Mouse (Mus musculus) gonadal fat pad, adult 2 months (tissue): ENCODE results near the gene Zfp13. TPM values are rescaled to one million over a fixed set of nuclear protein-coding genes. Genes with fewer than 3 reads are reported as not detected.

Source experiments
- DNase-seq: peaks from one replicate; pipeline ENCODE4 v3.0.0-alpha.2; 2012; ENCODE audit warnings: low read depth
- polyA plus RNA-seq: library from polyadenylated mRNA; depleted of rRNA; stranded (reverse); fragments of >200 nt; gene quantifications from 2 replicates; pipeline ENCODE4 v1.2.3, GENCODE M21; 2012

Zfp13 gene
- polyA plus RNA-seq, 1 experiment: 27.0 TPM

- DNase-seq: peak; percentile 77
These were observed 6.9 kb downstream of the Zfp13 start for GRCm38 (mm10) chr17:23592208-23592925.

GRCm38 (mm10) chr17:23587253-23587652 lies 12.0 kb downstream of the Zfp13 start:
- DNase-seq: no peak

- no peak for DNase-seq
These were observed 13.4 kb downstream of the Zfp13 start for GRCm38 (mm10) chr17:23585721-23586491.

GRCm38 (mm10) chr17:23584786-23585185 lies 14.5 kb downstream of the Zfp13 start:
- no peak for DNase-seq

GRCm38 (mm10) chr17:23575951-23576552 lies 23.2 kb downstream of the Zfp13 start:
- no peak for DNase-seq

- no peak for DNase-seq
These were observed 25.2 kb downstream of the Zfp13 start for GRCm38 (mm10) chr17:23574130-23574529.

GRCm38 (mm10) chr17:23572059-23572458 lies 27.2 kb downstream of the Zfp13 start:
- DNase-seq: no peak

- no peak for DNase-seq
These were observed 28.2 kb downstream of the Zfp13 start for GRCm38 (mm10) chr17:23571084-23571483.

- DNase-seq: no peak
These were observed 29.3 kb downstream of the Zfp13 start for GRCm38 (mm10) chr17:23570017-23570416.

- DNase-seq: no peak
These were observed 30.9 kb downstream of the Zfp13 start for GRCm38 (mm10) chr17:23568370-23568769.

GRCm38 (mm10) chr17:23566787-23567186 lies 32.5 kb downstream of the Zfp13 start:
- DNase-seq: no peak

- DNase-seq: no peak
These were observed 34.9 kb downstream of the Zfp13 start for GRCm38 (mm10) chr17:23564368-23564715.

- DNase-seq: no peak
These were observed 35.5 kb downstream of the Zfp13 start, which contains the start of gene Zfp213 for GRCm38 (mm10) chr17:23563595-23564367. Zfp213 (minus strand) TSS chr17:23564238.

GRCm38 (mm10) chr17:23559767-23560166 lies 39.5 kb downstream of the Zfp13 start:
- DNase-seq: no peak

- DNase-seq: no peak
These were observed 43.9 kb downstream of the Zfp13 start for GRCm38 (mm10) chr17:23555243-23555916.

GRCm38 (mm10) chr17:23554321-23554720 lies 45.0 kb downstream of the Zfp13 start:
- no peak for DNase-seq

- no peak for DNase-seq
These were observed 45.6 kb downstream of the Zfp13 start for GRCm38 (mm10) chr17:23553634-23554120.

GRCm38 (mm10) chr17:23552896-23553633 lies 46.2 kb downstream of the Zfp13 start:
- DNase-seq: no peak

GRCm38 (mm10) chr17:23551963-23552362 lies 47.3 kb downstream of the Zfp13 start:
- DNase-seq: no peak

- DNase-seq: no peak
These were observed 47.9 kb downstream of the Zfp13 start for GRCm38 (mm10) chr17:23551416-23551815.
